Mouse (Mus musculus) hindbrain, embryonic 11.5 days (tissue): ENCODE data around the gene Astn1. TPM values are rescaled to one million over a fixed set of nuclear protein-coding genes. Genes with fewer than 3 reads are reported as not detected.

Experiments
- ATAC-seq: fragments of 200-750 bp; cut with Nextera tagmentation; 2 replicates; pipeline ENCODE4 v1.8.0; 2017; ENCODE audit warnings: mild to moderate bottlenecking, moderate TSS enrichment, moderate library complexity; ENCODE audit not compliant: low FRiP score
- DNase-seq: peaks from one replicate; pipeline ENCODE4 v3.0.0-alpha.2; 2015; ENCODE audit warnings: low spot score
- H3K27ac ChIP-seq: fragments of 300-500 bp; sonication (generic); 2 replicates; pipeline ENCODE4 v1.5.1; 2014; ENCODE audit warnings: mild to moderate bottlenecking, low read depth, low read length
- H3K27me3 ChIP-seq: fragments of 300-500 bp; sonication (generic); 2 replicates; pipeline ENCODE4 v1.6.1; 2014; ENCODE audit warnings: mild to moderate bottlenecking, low read length, moderate library complexity, mixed read lengths; ENCODE audit not compliant: control insufficient read depth, insufficient read depth
- H3K36me3 ChIP-seq: fragments of 300-500 bp; sonication (generic); 2 replicates; pipeline ENCODE4 v1.6.1; 2014; ENCODE audit warnings: mild to moderate bottlenecking, low read length, moderate library complexity, mixed read lengths; ENCODE audit not compliant: control insufficient read depth, insufficient read depth
- H3K4me1 ChIP-seq: fragments of 300-500 bp; sonication (generic); replicated peaks from 2 replicates; pipeline ENCODE4 v1.6.1; 2014; ENCODE audit warnings: low read length, mixed read lengths; ENCODE audit not compliant: control insufficient read depth, insufficient read depth
- H3K4me2 ChIP-seq: fragments of 300-500 bp; sonication (generic); replicated peaks from 2 replicates; pipeline ENCODE4 v1.6.1; 2014; ENCODE audit warnings: mild to moderate bottlenecking, low read depth, low read length
- H3K4me3 ChIP-seq: fragments of 300-500 bp; sonication (generic); 2 replicates; pipeline ENCODE4 v1.5.1; 2014; ENCODE audit warnings: low read depth, low read length
- H3K9ac ChIP-seq: fragments of 300-500 bp; sonication (generic); 2 replicates; pipeline ENCODE4 v1.6.1; 2014; ENCODE audit warnings: low read depth, low read length
- H3K9me3 ChIP-seq: fragments of 300-500 bp; sonication (generic); 2 replicates; pipeline ENCODE4 v1.6.1; 2016; ENCODE audit warnings: low read length; ENCODE audit not compliant: control insufficient read depth
- WGBS: fragments of 180-500 bp; shearing (Covaris S2); extraction: QIAGEN DNeasy Blood & Tissue Kit; methylation state at CpG from one replicate; pipeline ENCODE4 v1.1.7; 2014; 5-methylcytosine and 5-hydroxymethylcytosine counted together
- polyA plus RNA-seq: library from polyadenylated mRNA; unstranded; fragments of >200 nt; fragmentation: Nextera tagmentation; extraction: Ambion mirVana; gene quantifications from 2 replicates; pipeline ENCODE4 v1.2.1, GENCODE M21; 2014

Gene Astn1
- polyA plus RNA-seq, 1 experiment from 2014 or later = 20.6 TPM

GRCm38 (mm10) chr1:158400898-158401297 lies 38.8 kb downstream of the Astn1 start:
- H3K36me3 ChIP-seq = no peaks in the 10 kb centered on the region
- H3K4me2 ChIP-seq = no peak overlapping the region
- no peak overlapping the region for H3K4me3 ChIP-seq
- H3K4me1 ChIP-seq = no peaks in the 10 kb centered on the region
- H3K9me3 ChIP-seq = no peaks in the 10 kb centered on the region
- no peaks in the 10 kb centered on the region for H3K27me3 ChIP-seq
- H3K9ac ChIP-seq = no peak overlapping the region
- ATAC-seq (no peak), DNase-seq (no peak)
- no peak overlapping the region for H3K27ac ChIP-seq
- WGBS = 87% methylated on average over 2 of the region's 2 CpGs

GRCm38 (mm10) chr1:158405899-158406769 lies 44.1 kb downstream of the Astn1 start:
- Histone ChIP-seq H3K27me3 (no peaks in the 10 kb centered on the region), H3K9me3 (no peaks in the 10 kb centered on the region), H3K27ac (no peak overlapping the region), H3K36me3 (no peaks in the 10 kb centered on the region), H3K4me1 (no peaks in the 10 kb centered on the region), H3K4me2 (no peak overlapping the region), H3K9ac (no peak overlapping the region), H3K4me3 (no peak overlapping the region)
- DNase-seq (no peak), ATAC-seq (no peak)
- 72% methylated on average over 10 of the region's 10 CpGs for WGBS

GRCm38 (mm10) chr1:158408124-158408523 lies 46.1 kb downstream of the Astn1 start:
- Histone ChIP-seq H3K4me1 (no peaks in the 10 kb centered on the region), H3K9me3 (no peaks in the 10 kb centered on the region), H3K4me2 (no peak overlapping the region), H3K9ac (no peak overlapping the region), H3K4me3 (no peak overlapping the region), H3K27me3 (no peaks in the 10 kb centered on the region), H3K27ac (no peak overlapping the region), H3K36me3 (no peaks in the 10 kb centered on the region)
- no peak for ATAC-seq
- DNase-seq = peak; percentile 62
- 73% methylated on average over 2 of the region's 2 CpGs for WGBS

GRCm38 (mm10) chr1:158411146-158411545 lies 49.1 kb downstream of the Astn1 start:
- 0 out of 2 replicates have a peak overlapping the region, but pooled peaks have one; percentile 20 for H3K27ac ChIP-seq
- H3K9ac ChIP-seq = no peak overlapping the region
- H3K4me2 ChIP-seq = no peak overlapping the region
- ATAC-seq (no peak), DNase-seq (no peak)
- no peaks in the 10 kb centered on the region for H3K36me3 ChIP-seq
- 73% methylated on average over 3 of the region's 3 CpGs for WGBS
- no peak overlapping the region for H3K4me3 ChIP-seq
- no peaks in the 10 kb centered on the region for H3K9me3 ChIP-seq
- H3K4me1 ChIP-seq = no peaks in the 10 kb centered on the region
- no peaks in the 10 kb centered on the region for H3K27me3 ChIP-seq

GRCm38 (mm10) chr1:158414198-158414597 lies 52.1 kb downstream of the Astn1 start:
- Histone ChIP-seq H3K9me3 (no peaks in the 10 kb centered on the region), H3K27me3 (no peaks in the 10 kb centered on the region), H3K4me3 (no peak overlapping the region), H3K36me3 (no peaks in the 10 kb centered on the region), H3K9ac (no peak overlapping the region), H3K4me1 (no peaks in the 10 kb centered on the region), H3K4me2 (no peak overlapping the region), H3K27ac (no peak overlapping the region)
- no peak for ATAC-seq
- WGBS = 95% methylated on average over 2 of the region's 2 CpGs
- DNase-seq = no peak

GRCm38 (mm10) chr1:158421451-158421850 lies 59.4 kb downstream of the Astn1 start:
- H3K27me3 ChIP-seq = no peaks in the 10 kb centered on the region
- no peaks in the 10 kb centered on the region for H3K9me3 ChIP-seq
- no peak overlapping the region for H3K9ac ChIP-seq
- ATAC-seq (no peak), DNase-seq (no peak)
- no peaks in the 10 kb centered on the region for H3K36me3 ChIP-seq
- H3K4me2 ChIP-seq = no peak overlapping the region
- WGBS = 91% methylated on average over 8 of the region's 8 CpGs
- no peak overlapping the region for H3K27ac ChIP-seq
- H3K4me1 ChIP-seq = no peaks in the 10 kb centered on the region
- no peak overlapping the region for H3K4me3 ChIP-seq

GRCm38 (mm10) chr1:158422739-158423138 lies 60.7 kb downstream of the Astn1 start:
- Histone ChIP-seq H3K9me3 (no peaks in the 10 kb centered on the region), H3K27ac (no peak overlapping the region), H3K4me2 (no peak overlapping the region), H3K4me1 (no peaks in the 10 kb centered on the region), H3K4me3 (no peak overlapping the region), H3K27me3 (no peaks in the 10 kb centered on the region), H3K9ac (no peak overlapping the region), H3K36me3 (no peaks in the 10 kb centered on the region)
- WGBS = 76% methylated on average over 1 of the region's 1 CpGs
- ATAC-seq (no peak), DNase-seq (no peak)

GRCm38 (mm10) chr1:158446071-158446470 lies 84.0 kb downstream of the Astn1 start:
- Histone ChIP-seq H3K27me3 (no peaks in the 10 kb centered on the region), H3K4me3 (no peak overlapping the region), H3K4me1 (no peaks in the 10 kb centered on the region), H3K9me3 (no peaks in the 10 kb centered on the region), H3K27ac (no peak overlapping the region), H3K36me3 (no peaks in the 10 kb centered on the region), H3K4me2 (no peak overlapping the region), H3K9ac (no peak overlapping the region)
- ATAC-seq (no peak), DNase-seq (no peak)
- 88% methylated on average over 1 of the region's 1 CpGs for WGBS

GRCm38 (mm10) chr1:158447956-158448355 lies 85.9 kb downstream of the Astn1 start:
- no peak for ATAC-seq
- Histone ChIP-seq H3K27me3 (no peaks in the 10 kb centered on the region), H3K9ac (no peak overlapping the region), H3K36me3 (no peaks in the 10 kb centered on the region), H3K4me3 (no peak overlapping the region), H3K27ac (no peak overlapping the region), H3K9me3 (no peaks in the 10 kb centered on the region), H3K4me1 (no peaks in the 10 kb centered on the region), H3K4me2 (no peak overlapping the region)
- no peak for DNase-seq
- 86% methylated on average over 7 of the region's 7 CpGs for WGBS
